Mouse (Mus musculus) erythroblast, adult 5-6 weeks (primary cell): Measurements from ENCODE around the gene E430018J23Rik. TPM values are rescaled to one million over a fixed set of nuclear protein-coding genes. Genes with fewer than 3 reads are reported as not detected.
"Not testable (repeated sequence)": the region's sequence is repeated elsewhere in the genome, so short reads cannot be mapped to it uniquely, and the experiment has no call there.

ENCODE experiments used
- ATAC-seq: replicated peaks from 2 replicates; pipeline ENCODE4 v1.8.0; 2016; ENCODE audit warnings: moderate number of reproducible peaks, mild to moderate bottlenecking, moderate TSS enrichment, inconsistent platforms; ENCODE audit not compliant: poor library complexity, low FRiP score, severe bottlenecking
- total RNA-seq, 2 experiments: library from RNA; stranded (forward) in 1 of 2; stranded (reverse) in 1 of 2; fragments of 150-400 nt in 1 of 2; fragments of 200-764, 138-1000 nt in 1 of 2; gene quantifications; 2 replicates each; pipeline versions ENCODE4 v1.2.3 to v1.2.4; 2015 to 2017; ENCODE audit warnings: low replicate concordance in 2 of 2

Gene E430018J23Rik
- not detected in 2 replicates for total RNA-seq (2015; ENCODE audit: low replicate concordance)
- total RNA-seq (2017; ENCODE audit: low replicate concordance): 0.28 and 3.4 TPM in 2 replicates

DNA sequence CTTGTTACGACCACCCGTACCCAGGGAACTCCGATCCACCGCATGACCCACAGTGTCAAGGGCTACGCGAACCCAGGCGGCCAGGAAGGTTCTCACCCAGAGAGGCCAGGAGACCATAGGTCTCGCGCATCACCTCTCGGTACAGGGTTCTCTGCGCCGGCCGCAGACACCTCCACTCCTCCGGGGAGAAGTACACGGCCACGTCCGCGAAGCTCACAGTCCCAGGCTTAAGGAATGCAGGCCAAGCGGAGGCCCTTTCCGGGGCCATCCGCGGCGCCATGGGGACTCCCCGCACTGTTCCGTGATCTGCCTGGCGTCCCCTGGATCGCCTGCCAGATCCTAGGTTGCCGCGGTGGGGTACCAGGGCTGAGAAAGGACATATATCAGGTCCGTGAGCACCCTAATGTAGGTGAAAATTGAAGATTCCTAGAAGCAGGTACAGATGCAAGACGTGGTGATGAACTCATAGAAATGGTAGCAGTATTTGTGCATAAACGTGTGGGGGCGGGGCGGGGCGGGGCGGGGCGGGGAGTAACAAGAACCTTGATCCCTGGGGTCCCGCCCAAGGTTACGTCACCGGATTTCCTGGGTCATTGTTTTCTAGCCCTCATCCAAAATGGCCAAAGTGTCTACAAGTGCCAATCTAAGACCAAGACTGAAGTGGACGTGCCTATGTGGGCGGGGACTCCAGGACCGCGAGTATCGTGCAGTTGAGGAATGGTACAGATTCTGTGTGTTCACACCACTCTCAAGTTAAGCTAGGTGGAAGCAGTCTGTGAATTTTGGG, at the start of gene E430018J23Rik:
E430018J23Rik (minus strand) TSS at position 473 of the 787 bp plus-strand sequence.
- ATAC-seq: peak; percentile 70

- ATAC-seq: no peak; the same call in 1 of the 2 replicates
These were observed 44.3 kb upstream of the E430018J23Rik start for GRCm38 (mm10) chr7:127437724-127438123.

DNA sequence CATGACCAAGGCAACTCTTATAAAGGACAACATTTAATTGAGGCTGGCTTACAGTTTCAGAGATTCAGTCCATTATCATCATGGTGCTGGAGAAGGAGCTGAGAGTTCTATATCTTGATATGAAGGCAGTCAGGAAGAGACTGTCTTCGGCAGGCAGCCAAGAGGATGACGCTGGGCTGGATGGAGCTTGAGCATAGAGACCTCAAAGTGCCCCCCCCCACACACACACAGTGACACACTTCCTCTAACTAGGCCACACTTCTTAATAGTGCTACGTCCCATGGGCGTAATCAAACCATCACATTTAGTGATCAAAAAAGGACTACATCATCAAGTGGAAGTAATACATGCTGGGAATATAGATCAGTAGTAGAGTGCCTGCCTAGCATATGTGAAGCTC, 41.8 kb upstream of the E430018J23Rik start:
- ATAC-seq: no peak

- no peak for ATAC-seq
These were observed 32.9 kb upstream of the E430018J23Rik start for GRCm38 (mm10) chr7:127426354-127426753.

DNA sequence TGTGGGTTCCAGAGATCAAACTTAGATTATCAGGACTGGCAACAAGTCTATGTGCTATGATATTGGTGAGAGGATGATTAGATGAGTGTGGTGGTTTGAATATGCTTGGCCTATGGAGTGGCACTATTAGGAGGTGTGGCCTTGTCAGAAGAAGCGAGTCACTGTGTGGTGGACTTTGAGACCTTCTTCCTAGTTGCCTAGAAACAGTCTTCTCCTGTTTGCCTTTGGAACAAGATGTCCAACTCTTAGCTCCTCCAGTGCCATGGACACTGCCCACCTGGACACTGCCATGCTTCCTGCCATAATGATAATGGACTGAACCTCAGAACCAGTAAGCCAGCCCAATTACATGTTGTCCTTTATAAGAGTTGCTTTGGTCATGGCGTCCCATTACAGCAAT, 32.5 kb upstream of the E430018J23Rik start:
- ATAC-seq: no peak

GRCm38 (mm10) chr7:127425291-127425690, 31.9 kb upstream of the E430018J23Rik start:
- no peak for ATAC-seq

- ATAC-seq: peak; percentile 75
These were observed 28.8 kb upstream of the E430018J23Rik start for GRCm38 (mm10) chr7:127422247-127422646.

- peak; percentile 91 for ATAC-seq
These were observed 28.2 kb upstream of the E430018J23Rik start, which contains the start of gene Zfp688 for GRCm38 (mm10) chr7:127421388-127422191. Zfp688 (minus strand) TSS chr7:127422068.

GRCm38 (mm10) chr7:127411418-127411817, 18.0 kb upstream of the E430018J23Rik start:
- no peak for ATAC-seq

DNA sequence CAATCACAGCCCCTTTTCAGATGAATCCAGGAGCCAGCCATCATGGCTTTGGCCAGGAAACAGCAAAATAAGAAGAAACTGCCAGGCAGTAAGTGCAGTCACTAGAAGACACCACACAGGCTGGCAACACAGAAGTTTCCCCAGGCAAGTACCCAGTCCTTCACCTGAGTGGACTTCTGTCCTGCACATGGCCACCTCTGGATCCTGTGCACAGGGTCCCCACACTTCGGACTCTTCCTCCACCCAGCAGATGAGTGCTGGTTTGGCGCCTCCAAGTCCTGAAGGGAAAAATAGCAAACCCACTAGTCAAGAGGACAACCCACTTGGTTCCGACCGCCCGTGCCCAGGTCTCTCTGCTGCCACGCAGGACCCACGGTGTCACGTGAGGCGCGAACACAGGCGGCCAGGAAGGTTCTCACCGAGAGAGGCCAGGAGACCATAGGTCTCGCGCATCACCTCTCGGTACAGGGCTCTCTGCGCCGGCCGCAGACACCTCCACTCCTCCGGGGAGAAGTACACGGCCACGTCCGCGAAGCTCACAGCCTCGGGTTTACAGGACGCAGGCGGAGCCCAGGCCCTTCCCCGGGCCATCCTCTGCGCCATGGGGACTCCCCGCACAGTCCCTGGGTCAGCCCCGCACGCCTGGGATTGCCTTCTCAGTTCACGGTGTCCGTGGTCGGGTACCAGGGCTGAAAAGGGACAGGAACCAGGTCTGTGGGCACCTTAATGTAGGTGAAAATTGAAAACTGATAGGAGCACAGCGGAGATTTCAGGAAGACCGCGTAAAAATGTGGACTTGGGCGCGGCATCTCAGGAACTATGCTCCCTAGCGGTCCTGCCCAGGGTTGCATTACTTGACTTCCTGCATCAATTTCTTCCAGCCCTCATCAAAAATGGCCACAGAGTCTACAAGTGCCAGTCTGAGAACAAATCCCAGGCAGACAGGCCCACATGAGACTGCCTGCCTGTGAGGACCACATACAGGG, 12.9 kb upstream of the E430018J23Rik start, which contains the start of gene Zfp764:
Zfp764 (minus strand) TSS at position 821 of the 986 bp plus-strand sequence.
- peak; percentile 76 for ATAC-seq

- ATAC-seq: not testable (repeated sequence)
These were observed 10.7 kb upstream of the E430018J23Rik start for GRCm38 (mm10) chr7:127404101-127404500.

- ATAC-seq: no peak
These were observed 9.6 kb upstream of the E430018J23Rik start for GRCm38 (mm10) chr7:127402980-127403379.

DNA sequence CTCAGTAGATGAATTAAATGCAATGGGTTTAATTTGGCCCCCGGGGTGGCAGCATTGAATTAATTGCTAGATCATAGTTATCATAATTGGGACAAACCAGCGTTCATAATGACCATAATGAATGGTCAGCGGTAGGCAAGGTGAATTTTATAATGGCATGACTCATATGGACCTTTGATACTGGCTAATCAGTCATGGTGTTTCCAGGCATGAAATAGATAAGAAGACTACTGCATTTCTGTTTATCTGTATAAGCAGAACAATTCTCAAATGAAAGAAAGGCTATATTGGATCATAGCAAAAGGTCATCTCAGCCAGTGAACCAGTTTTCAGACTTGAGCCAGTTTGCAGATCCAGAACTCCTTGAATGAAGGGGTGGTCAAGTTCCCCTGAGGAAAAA, 6.9 kb upstream of the E430018J23Rik start:
- ATAC-seq: no peak

- ATAC-seq: no peak
These were observed 510 bp upstream of the E430018J23Rik start for GRCm38 (mm10) chr7:127393944-127394333.

GRCm38 (mm10) chr7:127392251-127392824, 1.1 kb downstream of the E430018J23Rik start:
- ATAC-seq: no peak

GRCm38 (mm10) chr7:127391538-127391937, 1.9 kb downstream of the E430018J23Rik start:
- no peak for ATAC-seq

DNA sequence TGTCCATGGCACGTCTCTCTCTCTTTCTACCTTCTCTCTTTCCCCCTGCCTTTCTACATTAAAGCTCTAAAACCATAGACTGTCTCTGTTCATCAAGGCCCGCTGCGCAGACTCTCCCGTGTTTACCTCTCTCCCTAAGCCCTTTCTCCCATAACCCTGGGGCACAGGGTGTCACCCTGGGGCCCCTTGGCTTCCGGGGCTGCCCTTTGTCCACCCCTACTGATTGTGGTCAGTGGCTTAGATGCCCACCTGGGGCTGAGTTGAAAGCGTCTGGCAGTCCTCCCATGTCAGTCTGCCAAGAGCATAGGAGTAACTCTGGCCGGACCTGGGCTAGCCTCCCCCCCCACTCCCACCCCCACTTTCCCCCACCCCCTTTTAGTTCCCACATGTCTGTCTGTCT, 3.1 kb downstream of the E430018J23Rik start:
- no peak for ATAC-seq

DNA sequence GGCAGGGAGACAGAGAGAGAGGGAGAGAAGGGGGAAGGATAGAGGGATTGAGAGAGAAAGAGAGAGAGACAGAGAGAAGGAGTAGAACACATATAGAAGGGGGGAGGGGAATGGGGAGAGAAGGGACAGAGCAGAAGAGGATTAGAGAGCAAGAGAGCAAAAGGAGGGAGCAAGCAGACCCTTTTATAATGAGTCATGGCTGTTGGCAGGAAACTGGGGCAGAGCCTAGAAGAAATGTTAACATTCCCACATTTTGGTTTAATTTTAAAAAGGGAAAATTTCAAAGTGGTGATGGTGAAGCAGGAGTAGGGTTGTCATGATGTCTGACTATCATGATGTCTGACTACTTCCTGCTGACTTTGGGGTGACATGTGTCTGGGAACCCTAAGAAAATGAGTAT, 5.2 kb downstream of the E430018J23Rik start:
- ATAC-seq: not testable (repeated sequence)
